Mouse (Mus musculus) MEL (cell line): ENCODE data around the gene Cwc25. TPM values are rescaled to one million over a fixed set of nuclear protein-coding genes. Genes with fewer than 3 reads are reported as not detected.

ENCODE experiments used
- DNase-seq: peaks from one replicate; pipeline ENCODE4 v3.0.0; 2011; ENCODE audit warnings: low read depth, low spot score
- H3K27ac ChIP-seq: 2 replicates; pipeline ENCODE4 v1.5.1; 2012; ENCODE audit warnings: low read depth, mild to moderate bottlenecking, control low read depth, low read length, moderate library complexity; ENCODE audit not compliant: control insufficient read depth
- H3K27me3 ChIP-seq, 2 experiments: fragments of 150-350 bp in 1 of 2; sonication (generic) in 1 of 2; 2 replicates each; pipeline ENCODE4 v1.6.1; 2012; ENCODE audit warnings: low read length in 2 of 2, mild to moderate bottlenecking in 2 of 2, improper control_type of control experiment in 1 of 2, moderate library complexity in 1 of 2; ENCODE audit not compliant: insufficient read depth in 2 of 2, control insufficient read depth in 1 of 2
- H3K36me3 ChIP-seq, 2 experiments: 2 replicates each; pipeline ENCODE4 v1.6.1; 2012 to 2014; ENCODE audit warnings: low read length in 2 of 2, improper control_type of control experiment in 1 of 2, inconsistent platforms in 1 of 2, mild to moderate bottlenecking in 1 of 2; ENCODE audit not compliant: insufficient read depth in 2 of 2, control insufficient read depth in 1 of 2
- H3K4me1 ChIP-seq, 2 experiments: fragments of 150-350 bp in 1 of 2; sonication (generic) in 1 of 2; 2 replicates each; pipeline ENCODE4 v1.6.1; 2012; ENCODE audit warnings: low read length in 2 of 2, improper control_type of control experiment in 1 of 2, mild to moderate bottlenecking in 1 of 2; ENCODE audit not compliant: insufficient read depth in 2 of 2, control insufficient read depth in 1 of 2
- H3K4me3 ChIP-seq, 2 experiments: fragments of 150-350 bp in 1 of 2; sonication (generic) in 1 of 2; 2 replicates each; pipeline ENCODE4 v1.5.1; 2012; ENCODE audit warnings: low read depth in 2 of 2, low read length in 2 of 2, mild to moderate bottlenecking in 2 of 2, moderate library complexity in 2 of 2, control low read depth in 1 of 2, improper control_type of control experiment in 1 of 2; ENCODE audit not compliant: control insufficient read depth in 1 of 2, insufficient read depth in 1 of 2
- H3K79me2 ChIP-seq: 2 replicates; pipeline ENCODE4 v1.6.1; 2012; ENCODE audit warnings: mild to moderate bottlenecking, low read length, moderate library complexity; ENCODE audit not compliant: control insufficient read depth, poor library complexity, insufficient read depth
- H3K9ac ChIP-seq: 2 replicates; pipeline ENCODE4 v1.6.1; 2012; ENCODE audit warnings: low read depth, mild to moderate bottlenecking, control low read depth, low read length, moderate library complexity; ENCODE audit not compliant: control insufficient read depth, poor library complexity, severe bottlenecking
- H3K9me3 ChIP-seq: fragments of 150-350 bp; sonication (generic); replicated peaks from 2 replicates; pipeline ENCODE4 v1.6.1; 2012; ENCODE audit warnings: mild to moderate bottlenecking, low read length, improper control_type of control experiment, moderate library complexity; ENCODE audit not compliant: insufficient read depth
- BHLHE40 ChIP-seq: IDR thresholded peaks from 2 replicates; pipeline ENCODE4 v1.6.1; 2012; ENCODE audit warnings: low read depth, mild to moderate bottlenecking, inconsistent platforms, low read length, improper control_type of control experiment, borderline replicate concordance
- E2F4 ChIP-seq: IDR thresholded peaks from 2 replicates; pipeline ENCODE4 v1.6.1; 2011; ENCODE audit warnings: low read depth, low read length, improper control_type of control experiment, borderline replicate concordance
- ETS1 ChIP-seq: IDR thresholded peaks from 2 replicates; pipeline ENCODE4 v1.6.1; 2012; ENCODE audit warnings: low read depth, mild to moderate bottlenecking, inconsistent platforms, low read length, improper control_type of control experiment, moderate library complexity
- GABPA ChIP-seq: IDR thresholded peaks from 2 replicates; pipeline ENCODE4 v1.6.1; 2012; ENCODE audit warnings: low read depth, mild to moderate bottlenecking, inconsistent platforms, low read length, improper control_type of control experiment, moderate library complexity
- GATA1 ChIP-seq: IDR thresholded peaks from 2 replicates; pipeline ENCODE4 v1.6.1; 2011; ENCODE audit warnings: low read depth, low read length, improper control_type of control experiment
- HCFC1 ChIP-seq: IDR thresholded peaks from 2 replicates; pipeline ENCODE4 v1.6.1; 2012; ENCODE audit warnings: low read depth, mild to moderate bottlenecking, inconsistent platforms, low read length, improper control_type of control experiment, moderate library complexity
- JUND ChIP-seq: IDR thresholded peaks from 2 replicates; pipeline ENCODE4 v1.6.1; 2011; ENCODE audit warnings: low read depth, mild to moderate bottlenecking, improper control_type of control experiment, low read length
- MAZ ChIP-seq: IDR thresholded peaks from 2 replicates; pipeline ENCODE4 v1.6.1; 2012; ENCODE audit warnings: low read depth, mild to moderate bottlenecking, inconsistent platforms, low read length, improper control_type of control experiment
- MYC ChIP-seq: IDR thresholded peaks from 2 replicates; pipeline ENCODE4 v1.6.1; 2011; ENCODE audit warnings: low read depth, mild to moderate bottlenecking, low read length, improper control_type of control experiment, moderate library complexity
- NELFE ChIP-seq: IDR thresholded peaks from 2 replicates; pipeline ENCODE4 v1.6.1; 2011; ENCODE audit warnings: low read depth, low read length, improper control_type of control experiment
- POLR2A ChIP-seq, 2 experiments: IDR thresholded peaks; 2 replicates each; pipeline ENCODE4 v1.6.1; 2011 to 2012; ENCODE audit warnings: low read length in 2 of 2, mild to moderate bottlenecking in 2 of 2, control low read depth in 1 of 2, improper control_type of control experiment in 1 of 2, low read depth in 1 of 2, moderate library complexity in 1 of 2; ENCODE audit not compliant: control insufficient read depth in 1 of 2, insufficient read depth in 1 of 2, poor library complexity in 1 of 2
- POLR2AphosphoS5 ChIP-seq: IDR thresholded peaks from 2 replicates; pipeline ENCODE4 v1.6.1; 2012; ENCODE audit warnings: low read depth, borderline replicate concordance, mild to moderate bottlenecking, inconsistent platforms, low read length, moderate library complexity, mixed read lengths
- SIN3A ChIP-seq: IDR thresholded peaks from 2 replicates; pipeline ENCODE4 v1.6.1; 2012; ENCODE audit warnings: low read length, improper control_type of control experiment, inconsistent platforms
- SMC3 ChIP-seq: IDR thresholded peaks from 2 replicates; pipeline ENCODE4 v1.6.1; 2011; ENCODE audit warnings: low read depth, low read length, improper control_type of control experiment
- TCF12 ChIP-seq: IDR thresholded peaks from 2 replicates; pipeline ENCODE4 v1.6.1; 2014; ENCODE audit warnings: low read depth, mild to moderate bottlenecking, inconsistent platforms, low read length, improper control_type of control experiment, moderate library complexity
- UBTF ChIP-seq: IDR thresholded peaks from 2 replicates; pipeline ENCODE4 v1.6.1; 2012; ENCODE audit warnings: low read depth, mild to moderate bottlenecking, inconsistent platforms, low read length, improper control_type of control experiment, moderate library complexity, borderline replicate concordance; ENCODE audit not compliant: insufficient read depth
- USF1 ChIP-seq: IDR thresholded peaks from 2 replicates; pipeline ENCODE4 v1.6.1; 2014; ENCODE audit warnings: low read depth, mild to moderate bottlenecking, inconsistent platforms, low read length, improper control_type of control experiment, moderate library complexity
- USF2 ChIP-seq, 2 experiments: IDR thresholded peaks; 2 replicates each; pipeline ENCODE4 v1.6.1; 2011 to 2012; ENCODE audit warnings: improper control_type of control experiment in 2 of 2, low read length in 2 of 2, borderline replicate concordance in 1 of 2, inconsistent platforms in 1 of 2, low read depth in 1 of 2, mild to moderate bottlenecking in 1 of 2; ENCODE audit not compliant: insufficient read depth in 1 of 2
- ZNF384 ChIP-seq: IDR thresholded peaks from 2 replicates; pipeline ENCODE4 v1.6.1; 2012; ENCODE audit warnings: low read depth, mild to moderate bottlenecking, inconsistent platforms, low read length, improper control_type of control experiment
- polyA plus RNA-seq, 2 experiments: library from polyadenylated mRNA; stranded (reverse) in 1 of 2; unstranded in 1 of 2; fragments of >175 nt in 1 of 2; fragments of >200 nt in 1 of 2; gene quantifications; 2 replicates each; pipeline versions ENCODE4 v1.2.1 to v1.2.4; 2012; ENCODE audit warnings: low replicate concordance in 2 of 2, low read depth in 1 of 2; ENCODE audit not compliant: insufficient read length in 2 of 2, insufficient read depth in 1 of 2, missing spikeins in 1 of 2
- total RNA-seq: library from RNA; depleted of rRNA; stranded (reverse); fragments of 300-350 nt; gene quantifications from 2 replicates; pipeline ENCODE4 v1.2.3, GENCODE M21; 2012

The Cwc25 gene
- total and polyA plus RNA-seq, 3 experiments, result 16.7 to 20.8 TPM; not detected in 1

GRCm38 (mm10) chr11:97810970-97811369, 44.6 kb upstream of the Cwc25 start:
- Histone ChIP-seq H3K9me3 (no peaks in the 10 kb centered on the region), H3K27ac (no peak overlapping the region), H3K27me3 (no peaks in the 10 kb centered on the region), H3K79me2 (no peaks in the 10 kb centered on the region), H3K9ac (no peak overlapping the region), H3K36me3 (peaks cover 0 to 7% of the 10 kb centered on the region in 2 experiments; a peak in 2 of 4 replicates), H3K4me1 (peaks cover 0 to 11% of the 10 kb centered on the region in 2 experiments; a peak in 3 of 4 replicates), H3K4me3 (no peak overlapping the region)
- TF ChIP-seq HCFC1 (no peak), USF2 (IDR thresholded peaks at IDR 0.05; ENCODE audit: borderline replicate concordance in 1 of 2, insufficient read depth in 1 of 2, low read depth in 1 of 2, low read length in 2 of 2) (no peak), MYC (no peak), POLR2AphosphoS5 (no peak), USF1 (no peak), NELFE (no peak), SMC3 (no peak), SIN3A (no peak), JUND (no peak), ZNF384 (no peak), UBTF (no peak), POLR2A (IDR thresholded peaks at IDR 0.05; ENCODE audit: control insufficient read depth in 1 of 2, insufficient read depth in 1 of 2, low read depth in 1 of 2, low read length in 2 of 2, poor library complexity in 1 of 2) (no peak), GABPA (no peak), TCF12 (no peak), ETS1 (no peak), MAZ (no peak)
- no peak for DNase-seq

- no peak overlapping the region for H3K27ac ChIP-seq
- peaks cover 0 to 11% of the 10 kb centered on the region in 2 experiments; a peak in 3 of 4 replicates for H3K4me1 ChIP-seq
- TF ChIP-seq BHLHE40 (no peak), E2F4 (no peak), GABPA (no peak), GATA1 (peak; percentile 56)
- DNase-seq, result peak; percentile 63
- peaks cover 0 to 7% of the 10 kb centered on the region in 2 experiments; a peak in 2 of 4 replicates for H3K36me3 ChIP-seq
- no peaks in the 10 kb centered on the region for H3K79me2 ChIP-seq
- H3K9me3 ChIP-seq, result no peaks in the 10 kb centered on the region
- no peak overlapping the region for H3K9ac ChIP-seq
- no peak overlapping the region for H3K4me3 ChIP-seq
- no peaks in the 10 kb centered on the region for H3K27me3 ChIP-seq
Measured at GRCm38 (mm10) chr11:97810356-97810755, 44.0 kb upstream of the Cwc25 start.
